Mouse (Mus musculus) 3T3-L1 (cell line): ENCODE data around the gene Olfr161.
"Not testable (repeated sequence)": the region's sequence is repeated elsewhere in the genome, so short reads cannot be mapped to it uniquely, and the experiment has no call there.

Experiments
- DNase-seq: peaks from one replicate; pipeline ENCODE4 v3.0.0-alpha.2; 2015; ENCODE audit warnings: low read depth, low spot score

The Olfr161 gene

DNA sequence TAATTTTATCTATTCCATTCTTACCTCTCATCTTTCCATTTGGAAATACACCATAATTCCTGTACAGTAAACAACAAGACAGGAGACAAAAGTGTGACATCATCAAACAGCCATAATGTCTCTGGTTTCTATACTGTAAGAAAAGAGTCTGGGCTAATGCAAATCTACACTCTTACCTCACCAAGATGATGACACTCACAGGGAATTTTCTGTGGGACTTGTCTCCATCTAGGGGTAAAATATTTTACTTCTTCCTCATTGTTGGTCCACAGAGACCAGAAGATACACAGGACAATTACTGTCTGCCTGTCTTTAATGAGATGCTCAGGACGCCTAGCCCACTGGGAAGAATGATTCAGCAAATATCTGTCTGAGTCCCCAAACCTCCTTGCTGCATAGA, at the start of gene Olfr161:
TSS of gene Olfr161 (plus strand) at position 352 of the 400 bp plus-strand sequence.
- DNase-seq: no peak

DNA sequence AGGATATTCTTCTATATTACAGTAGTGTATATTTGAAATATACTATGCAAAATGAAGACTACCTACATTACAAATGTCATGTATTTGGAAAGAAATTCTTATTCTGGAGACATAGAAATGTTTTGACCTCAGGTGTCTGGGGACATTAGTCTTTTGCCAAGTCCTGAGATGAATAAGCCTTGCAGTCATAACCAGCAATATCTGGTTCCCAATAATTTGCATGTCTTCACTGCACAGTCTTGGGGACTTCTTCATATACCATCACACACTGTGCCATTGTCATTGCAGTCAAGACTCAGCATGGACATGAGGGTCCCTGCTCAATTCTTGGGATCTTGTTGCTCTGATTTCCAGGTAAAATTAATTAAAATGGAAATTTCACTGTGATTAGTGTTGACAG, 27.3 kb upstream of the Olfr161 start:
- no peak for DNase-seq

DNA sequence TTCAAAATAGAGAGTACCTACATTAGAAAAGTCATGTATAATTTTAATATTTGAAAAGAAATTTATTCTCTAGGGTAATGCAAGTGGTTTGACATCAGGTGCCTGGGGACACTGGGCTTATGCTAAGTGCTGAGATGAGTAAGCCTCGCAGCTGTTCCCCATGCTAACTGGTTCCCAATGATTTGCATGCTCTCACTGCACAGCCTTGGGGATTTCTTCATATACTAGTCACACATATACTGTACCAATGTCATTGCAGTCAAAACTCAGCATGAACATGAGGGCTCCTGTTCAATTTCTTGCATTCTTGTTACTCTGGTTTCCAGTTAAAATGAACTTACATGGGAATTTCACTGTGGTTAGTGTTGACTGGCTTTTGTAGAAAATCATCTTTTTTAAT, 13.2 kb upstream of the Olfr161 start:
- not testable (repeated sequence) for DNase-seq

DNA sequence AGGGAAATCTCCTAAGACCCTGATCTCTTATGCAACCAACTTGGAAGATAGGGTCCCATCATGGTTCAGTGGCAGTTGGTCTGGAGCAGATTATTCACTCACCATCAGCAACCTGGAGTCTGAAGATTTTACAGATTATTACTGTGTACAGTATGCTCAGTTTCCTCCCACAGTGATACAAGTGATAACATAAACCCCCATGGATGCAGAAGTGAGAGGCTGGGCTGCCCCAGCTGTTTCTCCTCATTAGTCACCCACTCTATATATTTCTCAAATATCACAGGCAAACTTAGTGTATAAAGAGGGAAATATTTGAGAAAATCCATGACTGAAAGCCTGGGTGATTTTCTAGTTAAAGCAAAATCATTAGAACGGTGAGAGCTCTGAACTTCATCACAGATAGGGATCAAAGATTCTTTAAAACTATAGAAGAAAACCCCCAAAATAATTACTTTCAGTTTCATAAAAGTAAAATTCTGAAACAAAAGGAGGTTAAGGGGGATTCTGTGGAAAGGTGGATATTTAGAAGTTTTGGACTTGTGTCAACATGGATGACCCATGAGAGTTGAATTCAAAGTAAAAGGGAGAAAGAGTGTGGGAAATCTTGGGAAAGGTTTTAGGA, 12.5 kb upstream of the Olfr161 start:
- DNase-seq: not testable (repeated sequence)

DNA sequence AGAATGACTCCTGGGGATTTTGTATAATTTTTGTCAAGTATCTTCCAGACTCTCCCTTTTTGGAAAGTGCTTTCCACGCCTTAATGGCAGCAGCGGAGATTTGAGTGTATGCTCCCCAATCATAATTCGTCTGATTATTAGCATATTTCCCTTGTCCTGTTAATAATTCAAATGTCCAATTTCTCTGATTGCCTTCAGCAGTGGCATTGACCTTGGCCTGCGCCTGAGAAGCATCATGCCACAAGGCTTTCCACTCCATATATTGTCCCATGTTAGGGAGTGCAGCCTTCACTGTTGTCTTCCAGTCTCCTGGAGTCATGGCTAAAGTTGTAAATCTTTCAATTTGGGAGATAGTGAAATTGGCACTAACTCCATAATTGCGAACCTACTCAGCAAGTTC, 40.5 kb downstream of the Olfr161 start:
- not testable (repeated sequence) for DNase-seq

DNA sequence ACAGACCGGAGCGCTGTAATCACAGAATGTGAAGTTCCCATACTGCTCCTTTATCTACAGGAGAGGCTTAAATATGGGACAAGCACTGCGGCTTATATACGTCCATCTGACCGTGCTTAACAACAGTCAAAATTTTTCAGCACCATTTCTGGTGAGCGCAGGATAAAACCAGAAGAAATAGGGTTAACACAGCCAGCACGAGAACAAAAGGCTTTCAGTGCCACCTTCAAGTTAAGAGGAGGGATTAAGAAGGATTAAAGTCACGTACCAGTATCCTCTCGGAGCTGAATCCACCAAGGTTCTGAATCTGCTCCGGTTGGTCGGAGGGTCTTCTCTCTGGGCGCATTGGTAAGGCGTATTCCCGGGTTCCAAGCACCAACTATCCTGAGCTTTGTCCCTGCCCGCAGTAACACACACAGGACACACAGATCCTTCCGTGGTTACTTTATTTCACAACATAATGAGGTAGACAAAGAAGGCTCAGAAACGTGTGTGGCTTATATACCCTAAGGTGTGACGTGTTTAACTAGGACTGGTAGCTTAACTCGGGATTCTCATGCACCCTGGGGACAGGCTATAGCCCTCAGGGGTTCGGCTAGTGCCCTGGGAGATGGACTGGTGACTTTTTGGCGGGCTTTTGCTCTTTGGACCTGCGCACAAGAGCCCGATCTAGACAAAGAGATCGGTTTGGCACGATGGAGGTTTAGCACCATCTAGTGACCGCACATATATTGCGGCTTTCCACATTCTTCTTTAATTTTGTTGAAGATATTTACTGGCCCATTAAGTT, 41.9 kb downstream of the Olfr161 start:
- peak; percentile 37 for DNase-seq
